Mouse (Mus musculus) cerebellum, adult 11-12 months (tissue): Measurements from ENCODE around the gene Farp2.
A peak's percentile ranks its signal among the peaks of the same experiment; 100 is the strongest.

Source experiments
- DNase-seq: peaks from one replicate; pipeline ENCODE4 v3.0.0; 2022

The Farp2 gene

GRCm38 (mm10) chr1:93563649-93564048 is 51.8 kb downstream of the Farp2 start:
- no peak for DNase-seq

GRCm38 (mm10) chr1:93564781-93565180 is 52.9 kb downstream of the Farp2 start:
- DNase-seq: no peak

- no peak for DNase-seq
Measured at GRCm38 (mm10) chr1:93567013-93567412, 55.1 kb downstream of the Farp2 start.

- no peak for DNase-seq
Measured at GRCm38 (mm10) chr1:93567717-93568497, 56.0 kb downstream of the Farp2 start.

- DNase-seq: no peak
Measured at GRCm38 (mm10) chr1:93577066-93577465, 65.2 kb downstream of the Farp2 start.

GRCm38 (mm10) chr1:93577861-93578260 is 66.0 kb downstream of the Farp2 start:
- no peak for DNase-seq

- no peak for DNase-seq
Measured at GRCm38 (mm10) chr1:93581545-93581944, 69.7 kb downstream of the Farp2 start.

- DNase-seq: no peak
Measured at GRCm38 (mm10) chr1:93588346-93588745, 76.5 kb downstream of the Farp2 start.

- no peak for DNase-seq
Measured at GRCm38 (mm10) chr1:93593960-93594359, 82.1 kb downstream of the Farp2 start.

GRCm38 (mm10) chr1:93595916-93596315 is 84.0 kb downstream of the Farp2 start:
- DNase-seq: no peak

- no peak for DNase-seq
Measured at GRCm38 (mm10) chr1:93602911-93603310, 91.0 kb downstream of the Farp2 start.

- DNase-seq: no peak
Measured at GRCm38 (mm10) chr1:93603921-93604320, 92.0 kb downstream of the Farp2 start.

- DNase-seq: no peak
Measured at GRCm38 (mm10) chr1:93607090-93608083, 95.5 kb downstream of the Farp2 start.

- no peak for DNase-seq
Measured at GRCm38 (mm10) chr1:93608696-93609245, 96.9 kb downstream of the Farp2 start.

- DNase-seq: no peak
Measured at GRCm38 (mm10) chr1:93609762-93610161, 97.9 kb downstream of the Farp2 start.

GRCm38 (mm10) chr1:93618059-93618748 is 106.3 kb downstream of the Farp2 start:
- no peak for DNase-seq

- DNase-seq: no peak
Measured at GRCm38 (mm10) chr1:93618948-93619347, 107.1 kb downstream of the Farp2 start.

GRCm38 (mm10) chr1:93624502-93624901 is 112.6 kb downstream of the Farp2 start:
- DNase-seq: no peak

GRCm38 (mm10) chr1:93630796-93631195 is 118.9 kb downstream of the Farp2 start:
- DNase-seq: no peak

GRCm38 (mm10) chr1:93632723-93633122 is 120.8 kb downstream of the Farp2 start:
- no peak for DNase-seq

- DNase-seq: peak; percentile 53
Measured at GRCm38 (mm10) chr1:93634481-93634891, 122.6 kb downstream of the Farp2 start.

- DNase-seq: no peak
Measured at GRCm38 (mm10) chr1:93635091-93635579, 123.3 kb downstream of the Farp2 start.
